Mouse (Mus musculus) gastrocnemius, adult 2 months (tissue): ENCODE results near the gene Tom1l2. TPM values are rescaled to one million over a fixed set of nuclear protein-coding genes. Genes with fewer than 3 reads are reported as not detected.
A peak's percentile ranks its signal among the peaks of the same experiment; 100 is the strongest.

Source experiments
- DNase-seq: peaks from one replicate; pipeline ENCODE4 v3.0.0; 2022
- H3K27ac ChIP-seq: fragments of 200-600 bp; 2 replicates; pipeline ENCODE4 v1.8.1; 2022; ENCODE audit warnings: mild to moderate bottlenecking
- H3K4me3 ChIP-seq: fragments of 200-600 bp; 2 replicates; pipeline ENCODE4 v1.8.1; 2022; ENCODE audit warnings: mild to moderate bottlenecking, moderate library complexity
- CTCF ChIP-seq: fragments of 200-600 bp; IDR thresholded peaks from 2 replicates; pipeline ENCODE4 v1.8.1; 2022; ENCODE audit warnings: antibody characterized with exemption, mild to moderate bottlenecking, moderate library complexity
- intact Hi-C: fragments of 180-260 bp; cut with DNase I; formaldehyde crosslinking; loops from one replicate; pipeline ENCODE4 v1.15.1; 2025
- total RNA-seq, 2 experiments: library from RNA; stranded (reverse); gene quantifications; 2 replicates each; pipeline ENCODE4 v1.2.3; 2021

Tom1l2 gene
- total RNA-seq, 2 experiments from 2014 or later, result 63.7 to 63.9 TPM

GRCm38 (mm10) chr11:60294630-60295313, 57.9 kb downstream of the Tom1l2 start:
- peak overlapping the region; percentile 44 for H3K27ac ChIP-seq
- intact Hi-C loops, result loop anchor here (5.0 kb wide), 2 partner anchors 92 to 118 kb away; no protein-coding TSS in a partner anchor
- TF ChIP-seq CTCF, result no peak

DNA sequence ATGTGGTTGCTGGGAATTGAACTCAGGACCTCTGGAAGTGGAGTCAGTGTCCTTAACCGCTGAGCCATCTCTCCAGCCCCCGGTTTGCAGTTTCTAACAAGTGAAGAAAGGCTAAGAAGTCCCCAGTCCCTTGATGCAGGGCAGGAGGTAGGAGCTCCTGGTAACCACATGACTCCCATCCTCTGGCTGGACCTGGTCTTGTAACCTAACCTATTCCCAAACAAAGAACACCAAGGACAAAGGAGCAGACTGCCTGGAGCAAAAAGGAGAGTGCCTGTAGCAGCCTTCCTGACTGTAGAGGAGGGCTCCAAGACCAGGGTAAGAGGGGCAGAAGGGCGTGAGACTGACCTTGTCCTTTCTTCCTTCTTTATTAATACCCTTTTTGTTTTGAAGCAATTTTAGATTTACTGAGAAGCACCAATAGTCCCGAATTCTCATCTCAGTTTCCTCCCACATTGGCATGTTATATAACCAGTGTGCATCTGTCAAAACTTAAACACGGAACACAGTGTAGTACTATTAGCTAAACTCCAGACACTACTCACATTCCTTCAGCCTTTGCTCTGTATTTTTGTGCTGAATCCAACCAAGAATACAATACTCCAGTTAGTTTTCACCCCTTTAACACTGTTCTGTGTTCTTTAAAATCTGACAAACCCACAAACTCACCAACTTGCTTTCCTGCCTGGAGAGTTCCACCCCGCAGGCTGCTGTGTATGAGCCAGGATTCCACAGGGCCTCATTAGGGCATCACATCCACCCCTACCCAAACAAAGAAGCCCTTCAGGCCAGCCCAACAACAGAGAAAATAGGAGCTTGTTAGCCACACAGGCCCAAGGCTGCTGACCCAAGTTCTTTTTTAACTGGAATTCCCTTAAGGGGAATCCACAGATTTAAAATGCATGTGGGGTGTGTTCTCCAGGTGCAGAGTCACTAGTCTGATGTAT, 58.7 kb downstream of the Tom1l2 start:
- H3K4me3 ChIP-seq, result no peak overlapping the region

More at GRCm38 (mm10) chr11:60294630-60295313, 57.9 kb downstream of the Tom1l2 start:
- H3K4me3 ChIP-seq, result no peak overlapping the region
- DNase-seq, result no peak

DNA sequence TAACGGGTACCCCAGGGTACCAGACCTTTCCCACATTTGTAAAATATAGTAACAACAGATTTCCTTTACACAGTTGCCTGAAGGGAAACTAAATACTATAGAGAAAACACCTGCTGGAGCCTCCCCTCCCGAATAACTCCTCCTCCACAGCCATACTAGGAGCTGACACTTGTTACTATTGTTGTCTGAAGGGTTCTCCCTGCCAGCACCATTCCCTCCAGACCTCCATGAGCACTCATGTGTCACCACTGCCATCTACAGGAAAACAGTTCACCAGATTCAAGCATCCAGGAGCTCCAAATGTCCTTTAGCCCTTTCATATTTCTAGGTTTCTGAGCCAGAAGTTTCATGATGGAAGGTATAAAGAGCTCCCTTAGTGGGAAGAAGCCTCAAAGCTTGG, 60.0 kb downstream of the Tom1l2 start:
- H3K27ac ChIP-seq, result peak overlapping the region; percentile 62
- peak; percentile 86 for TF ChIP-seq CTCF

More for the DNA sequence above, 58.7 kb downstream of the Tom1l2 start:
- TF ChIP-seq CTCF, result no peak
- peak overlapping the region; percentile 44 for H3K27ac ChIP-seq
- DNase-seq, result no peak
- intact Hi-C loops, result loop anchor here (2.0 to 5.0 kb wide), 4 partner anchors 43 to 189 kb away; partner anchors contain the start of gene Rai1

DNA sequence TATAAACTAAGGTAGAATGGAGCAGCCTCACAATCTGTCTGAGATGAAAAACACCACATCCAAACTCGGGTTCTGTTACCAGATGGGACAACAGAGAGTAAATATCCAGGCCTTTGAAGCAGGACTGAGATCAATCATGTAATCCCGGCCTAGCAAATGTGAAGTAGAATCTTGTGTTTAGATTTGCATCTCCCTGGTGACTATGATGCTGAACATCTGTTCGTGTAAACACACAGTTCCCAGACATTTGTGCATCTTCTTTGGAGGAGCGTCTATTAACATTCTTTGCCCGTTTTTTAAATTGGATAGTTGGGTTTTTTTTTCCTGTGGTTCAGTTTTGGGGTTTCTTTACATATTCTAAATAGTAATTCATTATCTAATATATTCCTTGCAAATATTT, 63.7 kb downstream of the Tom1l2 start:
- no peak overlapping the region for H3K4me3 ChIP-seq
- peak overlapping the region; percentile 56 for H3K27ac ChIP-seq
- DNase-seq, result no peak
- TF ChIP-seq CTCF, result no peak
- intact Hi-C loops, result no loop called here

More for the DNA sequence above, 60.0 kb downstream of the Tom1l2 start:
- DNase-seq, result peak; percentile 69
- intact Hi-C loops, result loop anchor here (2.0 to 5.0 kb wide), 4 partner anchors 42 to 188 kb away; partner anchors contain the start of gene Rai1
- H3K4me3 ChIP-seq, result peak overlapping the region; percentile 5; the same call in 1 of the 2 replicates

- intact Hi-C loops, result no loop called here
- TF ChIP-seq CTCF, result no peak
- DNase-seq, result no peak
- peak overlapping the region; percentile 31; the same call in 1 of the 2 replicates for H3K27ac ChIP-seq
- no peak overlapping the region for H3K4me3 ChIP-seq
Observed at GRCm38 (mm10) chr11:60286311-60286710, 66.4 kb downstream of the Tom1l2 start.

- no peak overlapping the region for H3K27ac ChIP-seq
- TF ChIP-seq CTCF, result no peak
- no peak overlapping the region for H3K4me3 ChIP-seq
- intact Hi-C loops, result no loop called here
- no peak for DNase-seq
Observed at GRCm38 (mm10) chr11:60280429-60281414, 72.0 kb downstream of the Tom1l2 start.

DNA sequence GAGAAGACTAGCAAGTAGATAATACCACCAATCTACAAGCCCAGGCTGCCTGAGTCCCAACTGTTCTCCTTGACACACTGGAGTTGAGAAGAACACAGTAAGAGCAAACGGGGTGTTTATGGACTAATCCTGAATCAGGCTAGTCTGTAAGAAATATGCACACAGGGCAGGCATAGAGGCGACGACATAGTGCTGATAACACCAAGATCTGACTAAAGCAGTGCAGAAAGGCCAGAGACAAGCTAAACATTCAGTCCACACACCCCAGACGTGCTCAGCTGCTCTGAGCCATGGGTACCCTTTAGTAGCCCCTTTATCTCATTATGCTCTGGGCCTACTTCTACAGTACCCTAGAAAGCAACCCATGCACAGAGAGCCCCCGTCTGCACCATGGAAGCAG, 73.2 kb downstream of the Tom1l2 start:
- no peak for DNase-seq
- Histone ChIP-seq H3K27ac (no peak overlapping the region), H3K4me3 (no peak overlapping the region)
- intact Hi-C loops, result no loop called here
- no peak for TF ChIP-seq CTCF

DNA sequence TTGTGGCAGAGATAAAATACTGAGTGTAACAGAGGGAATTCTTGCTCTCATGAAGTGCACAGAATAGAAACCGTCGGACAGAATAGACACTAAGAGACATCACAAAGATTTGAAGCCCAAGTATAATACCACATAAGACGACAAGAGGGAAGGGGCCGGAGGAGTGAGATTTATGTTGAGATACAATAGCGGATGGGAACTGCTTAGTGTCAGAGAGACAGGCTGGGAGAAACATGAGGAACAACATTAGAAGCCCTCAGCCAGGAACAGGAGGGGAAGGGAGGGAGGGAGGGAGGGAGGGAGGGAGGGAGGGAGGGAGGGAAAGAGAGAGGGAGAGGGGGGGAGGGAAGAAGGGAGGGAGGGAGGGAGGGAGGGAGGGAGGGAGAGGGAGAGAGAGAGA, 74.9 kb downstream of the Tom1l2 start:
- no peak overlapping the region for H3K27ac ChIP-seq
- DNase-seq, result no peak
- intact Hi-C loops, result no loop called here
- TF ChIP-seq CTCF, result no peak
- no peak overlapping the region for H3K4me3 ChIP-seq

DNA sequence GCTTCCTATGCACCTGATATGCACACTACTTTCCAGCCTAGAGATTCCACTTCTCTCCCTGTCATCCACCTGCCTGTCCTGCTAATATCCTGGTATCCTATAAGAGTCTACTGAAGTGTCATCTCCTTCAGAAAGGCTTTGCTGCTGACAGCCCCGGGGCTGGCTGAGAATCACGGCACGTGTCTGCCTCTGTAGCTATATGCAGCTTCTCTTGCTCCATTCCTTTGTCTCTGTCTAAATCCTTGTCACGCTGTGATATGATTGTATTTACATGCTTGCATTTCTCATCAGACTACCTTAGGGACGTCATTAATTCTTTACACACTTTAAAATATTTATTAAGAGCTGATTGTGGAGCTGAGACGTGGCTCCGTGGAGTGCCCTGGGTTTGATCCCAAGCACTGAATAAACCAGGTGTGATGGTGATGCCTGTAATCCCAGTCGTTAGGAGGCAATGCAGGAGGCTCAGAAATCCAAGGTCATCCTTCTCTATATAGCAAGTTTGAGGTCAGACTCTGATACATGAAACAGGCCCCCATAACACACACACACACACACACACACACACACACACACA, 75.5 kb downstream of the Tom1l2 start:
- no peak for DNase-seq
- Histone ChIP-seq H3K4me3 (no peak overlapping the region), H3K27ac (no peak overlapping the region)
- intact Hi-C loops, result no loop called here
- no peak for TF ChIP-seq CTCF

DNA sequence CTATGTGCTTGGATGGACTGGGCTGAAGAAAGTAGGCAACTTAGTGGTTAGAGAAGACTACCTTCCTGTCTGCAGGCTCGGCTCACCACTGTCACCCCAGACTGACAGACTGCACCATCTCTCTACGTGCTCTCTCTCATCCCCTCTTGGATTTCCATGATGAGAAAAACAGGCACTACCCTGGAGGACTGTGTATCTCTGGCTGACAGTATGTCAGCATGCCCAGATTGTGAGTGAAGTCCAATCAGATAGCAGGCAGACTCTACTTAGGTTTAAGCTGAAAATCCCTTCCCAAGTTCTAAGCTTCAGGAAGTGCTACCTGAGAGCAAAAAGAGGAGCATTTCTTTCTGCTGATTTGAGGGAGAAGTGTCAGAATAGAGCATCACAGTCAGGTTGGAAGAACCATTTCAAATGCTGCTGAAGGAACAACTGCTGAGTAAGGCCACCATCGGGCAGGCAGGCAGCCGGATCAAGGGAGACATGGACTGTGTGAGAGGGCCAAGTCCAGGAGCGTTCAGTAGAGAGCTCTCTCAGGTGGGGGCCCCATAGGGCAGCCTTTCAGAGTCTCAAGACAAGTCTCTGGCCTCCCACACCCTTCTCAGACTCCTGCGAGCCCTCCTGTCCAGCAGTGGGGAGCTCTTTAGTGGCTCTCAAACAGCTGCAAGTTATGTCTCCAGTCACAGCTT, 76.2 kb downstream of the Tom1l2 start:
- no peak overlapping the region for H3K4me3 ChIP-seq
- no peak overlapping the region for H3K27ac ChIP-seq
- peak; percentile 57 for DNase-seq
- no peak for TF ChIP-seq CTCF
- intact Hi-C loops, result no loop called here

GRCm38 (mm10) chr11:60273273-60273805, 79.4 kb downstream of the Tom1l2 start:
- no peak for TF ChIP-seq CTCF
- H3K27ac ChIP-seq, result peak overlapping the region; percentile 63
- no peak for DNase-seq
- intact Hi-C loops, result no loop called here
- H3K4me3 ChIP-seq, result no peak overlapping the region
